Mouse (Mus musculus) small intestine, adult 2 months (tissue): ENCODE results near the gene Foxm1.

ENCODE experiments used
- CTCF ChIP-seq: fragments of 200-500 bp; IDR thresholded peaks from 2 replicates; pipeline ENCODE4 v1.5.1; 2012; ENCODE audit warnings: low read depth, mild to moderate bottlenecking, control low read depth, inconsistent platforms, low read length, moderate library complexity, mixed read lengths; ENCODE audit not compliant: insufficient replicate concordance, insufficient read length; ENCODE audit errors: extremely low read depth
- POLR2A ChIP-seq: fragments of 200-500 bp; IDR thresholded peaks from 2 replicates; pipeline ENCODE4 v1.6.1; 2012; ENCODE audit warnings: low read depth, mild to moderate bottlenecking, control low read depth, inconsistent platforms, low read length, moderate library complexity

GRCm38 (mm10) chr6:128425046-128425445 is 62.3 kb downstream of the Foxm1 start:
- TF ChIP-seq CTCF (no peak), POLR2A (no peak)
